Mouse (Mus musculus) intestine, embryonic 14.5 days (tissue): ENCODE measurements at regions not wholly inside any gene's neighbourhood (a gene's known extent, or its start where the extent isn't known, plus 50 kb on each side); places are given as distances from the start of the nearest gene placed in this dataset.

Experiments used
- ATAC-seq: fragments of 200-750 bp; cut with Nextera tagmentation; replicated peaks from 2 replicates; pipeline ENCODE4 v1.8.0; 2017; ENCODE audit warnings: low read depth, moderate number of reproducible peaks, moderate TSS enrichment, moderate library complexity; ENCODE audit not compliant: low FRiP score, low TSS enrichment
- DNase-seq: peaks from one replicate; pipeline ENCODE4 v3.0.0-alpha.2; 2018; ENCODE audit warnings: low spot score
- H3K27ac ChIP-seq: fragments of 300-500 bp; sonication (generic); 2 replicates; pipeline ENCODE4 v1.5.1; 2014; ENCODE audit warnings: low read depth, mild to moderate bottlenecking, control low read depth
- H3K27me3 ChIP-seq: fragments of 300-500 bp; sonication (generic); replicated peaks from 2 replicates; pipeline ENCODE4 v1.6.1; 2014; ENCODE audit warnings: low read length, control low read depth; ENCODE audit not compliant: control insufficient read depth, insufficient read depth
- H3K36me3 ChIP-seq: fragments of 300-500 bp; sonication (generic); 2 replicates; pipeline ENCODE4 v1.6.1; 2014; ENCODE audit warnings: low read length, control low read depth; ENCODE audit not compliant: control insufficient read depth, insufficient read depth
- H3K4me1 ChIP-seq: fragments of 300-500 bp; sonication (generic); replicated peaks from 2 replicates; pipeline ENCODE4 v1.6.1; 2014; ENCODE audit warnings: low read length, control low read depth, mixed read lengths; ENCODE audit not compliant: control insufficient read depth, insufficient read depth
- H3K4me2 ChIP-seq: fragments of 300-500 bp; sonication (generic); 2 replicates; pipeline ENCODE4 v1.6.1; 2014; ENCODE audit warnings: low read length
- H3K4me3 ChIP-seq: fragments of 300-500 bp; sonication (generic); 2 replicates; pipeline ENCODE4 v1.5.1; 2014; ENCODE audit warnings: low read depth, low read length, control low read depth, mixed read lengths
- H3K9ac ChIP-seq: fragments of 300-500 bp; sonication (generic); 2 replicates; pipeline ENCODE4 v1.6.1; 2014; ENCODE audit warnings: mild to moderate bottlenecking, low read length
- H3K9me3 ChIP-seq: fragments of 300-500 bp; sonication (generic); 2 replicates; pipeline ENCODE4 v1.6.1; 2016; ENCODE audit warnings: low read length, control low read depth; ENCODE audit not compliant: control insufficient read depth
- WGBS: fragments of 180-500 bp; shearing (Covaris S2); extraction: QIAGEN DNeasy Blood & Tissue Kit; methylation state at CpG from one replicate; pipeline ENCODE4 v1.1.7; 2014; 5-methylcytosine and 5-hydroxymethylcytosine counted together

GRCm38 (mm10) chr12:35674487-35674886 is 139.6 kb upstream of the Ahr start:
- Histone ChIP-seq H3K4me3 (no peak overlapping the region), H3K4me1 (no peaks in the 10 kb centered on the region), H3K36me3 (no peaks in the 10 kb centered on the region), H3K4me2 (no peak overlapping the region), H3K9me3 (no peaks in the 10 kb centered on the region), H3K27me3 (no peaks in the 10 kb centered on the region), H3K27ac (no peak overlapping the region), H3K9ac (no peak overlapping the region)
- DNase-seq (no peak), ATAC-seq (no peak)
- WGBS, result 56% methylated on average over 6 of the region's 6 CpGs

- Histone ChIP-seq H3K4me2 (no peak overlapping the region), H3K27ac (no peak overlapping the region), H3K9me3 (no peaks in the 10 kb centered on the region), H3K4me1 (no peaks in the 10 kb centered on the region), H3K36me3 (no peaks in the 10 kb centered on the region), H3K4me3 (no peak overlapping the region), H3K27me3 (no peaks in the 10 kb centered on the region), H3K9ac (no peak overlapping the region)
- DNase-seq (no peak), ATAC-seq (no peak)
- WGBS, result 94% methylated on average over 4 of the region's 4 CpGs
Measured at GRCm38 (mm10) chr12:35670980-35671379, 136.1 kb upstream of the Ahr start.

- no peak overlapping the region for H3K4me3 ChIP-seq
- no peaks in the 10 kb centered on the region for H3K36me3 ChIP-seq
- H3K27ac ChIP-seq, result no peak overlapping the region
- ATAC-seq (no peak), DNase-seq (no peak)
- 69% methylated on average over 1 of the region's 1 CpGs for WGBS
- no peak overlapping the region for H3K9ac ChIP-seq
- H3K27me3 ChIP-seq, result no peaks in the 10 kb centered on the region
- H3K4me1 ChIP-seq, result no peaks in the 10 kb centered on the region
- no peaks in the 10 kb centered on the region for H3K9me3 ChIP-seq
- no peak overlapping the region for H3K4me2 ChIP-seq
Measured at GRCm38 (mm10) chr12:35668716-35669115, 133.9 kb upstream of the Ahr start.

- no peaks in the 10 kb centered on the region for H3K27me3 ChIP-seq
- no peak overlapping the region for H3K4me3 ChIP-seq
- no peak for DNase-seq
- H3K4me1 ChIP-seq, result no peaks in the 10 kb centered on the region
- H3K36me3 ChIP-seq, result no peaks in the 10 kb centered on the region
- no peak overlapping the region for H3K4me2 ChIP-seq
- H3K9me3 ChIP-seq, result no peaks in the 10 kb centered on the region
- H3K27ac ChIP-seq, result no peak overlapping the region
- no peak overlapping the region for H3K9ac ChIP-seq
- ATAC-seq, result no peak
- 64% methylated on average over 3 of the region's 3 CpGs for WGBS
Measured at GRCm38 (mm10) chr12:35667705-35668104, 132.9 kb upstream of the Ahr start.

GRCm38 (mm10) chr12:35667218-35667617 is 132.4 kb upstream of the Ahr start:
- Histone ChIP-seq H3K9ac (no peak overlapping the region), H3K4me3 (no peak overlapping the region), H3K27me3 (no peaks in the 10 kb centered on the region), H3K9me3 (no peaks in the 10 kb centered on the region), H3K4me2 (no peak overlapping the region), H3K36me3 (no peaks in the 10 kb centered on the region), H3K4me1 (no peaks in the 10 kb centered on the region), H3K27ac (no peak overlapping the region)
- DNase-seq, result no peak
- no peak for ATAC-seq

- 68% methylated on average over 2 of the region's 2 CpGs for WGBS
- Histone ChIP-seq H3K36me3 (no peaks in the 10 kb centered on the region), H3K9me3 (no peaks in the 10 kb centered on the region), H3K27ac (no peak overlapping the region), H3K4me1 (no peaks in the 10 kb centered on the region), H3K27me3 (no peaks in the 10 kb centered on the region), H3K9ac (no peak overlapping the region), H3K4me2 (no peak overlapping the region), H3K4me3 (no peak overlapping the region)
- ATAC-seq, result no peak
- no peak for DNase-seq
Measured at GRCm38 (mm10) chr12:35666062-35666461, 131.2 kb upstream of the Ahr start.

GRCm38 (mm10) chr12:35663062-35663461 is 128.2 kb upstream of the Ahr start:
- 97% methylated on average over 1 of the region's 1 CpGs for WGBS
- Histone ChIP-seq H3K4me3 (no peak overlapping the region), H3K27me3 (no peaks in the 10 kb centered on the region), H3K9me3 (no peaks in the 10 kb centered on the region), H3K9ac (no peak overlapping the region), H3K27ac (no peak overlapping the region), H3K4me2 (no peak overlapping the region), H3K36me3 (no peaks in the 10 kb centered on the region), H3K4me1 (no peaks in the 10 kb centered on the region)
- ATAC-seq (no peak), DNase-seq (no peak)

GRCm38 (mm10) chr12:35656563-35656962 is 121.7 kb upstream of the Ahr start:
- H3K36me3 ChIP-seq, result no peaks in the 10 kb centered on the region
- ATAC-seq (no peak), DNase-seq (no peak)
- H3K4me3 ChIP-seq, result no peak overlapping the region
- no peak overlapping the region for H3K4me2 ChIP-seq
- no peaks in the 10 kb centered on the region for H3K9me3 ChIP-seq
- 82% methylated on average over 3 of the region's 3 CpGs for WGBS
- H3K27ac ChIP-seq, result no peak overlapping the region
- H3K4me1 ChIP-seq, result no peaks in the 10 kb centered on the region
- no peak overlapping the region for H3K9ac ChIP-seq
- H3K27me3 ChIP-seq, result no peaks in the 10 kb centered on the region

GRCm38 (mm10) chr12:35649772-35650171 is 114.9 kb upstream of the Ahr start:
- ATAC-seq (no peak), DNase-seq (no peak)
- Histone ChIP-seq H3K9me3 (no peaks in the 10 kb centered on the region), H3K4me2 (no peak overlapping the region), H3K4me1 (no peaks in the 10 kb centered on the region; the same call in 1 of the 2 replicates), H3K36me3 (no peaks in the 10 kb centered on the region), H3K9ac (no peak overlapping the region), H3K4me3 (no peak overlapping the region), H3K27me3 (no peaks in the 10 kb centered on the region), H3K27ac (no peak overlapping the region)
- WGBS, result 50% methylated on average over 3 of the region's 3 CpGs
